Mouse (Mus musculus): ENCODE data around the gene Ccdc124. TPM values are rescaled to one million over a fixed set of nuclear protein-coding genes. Genes with fewer than 3 reads are reported as not detected.

Ccdc124 gene
- polyA plus RNA-seq, 1 experiment from 2014 or later = 97.3 TPM

DNA sequence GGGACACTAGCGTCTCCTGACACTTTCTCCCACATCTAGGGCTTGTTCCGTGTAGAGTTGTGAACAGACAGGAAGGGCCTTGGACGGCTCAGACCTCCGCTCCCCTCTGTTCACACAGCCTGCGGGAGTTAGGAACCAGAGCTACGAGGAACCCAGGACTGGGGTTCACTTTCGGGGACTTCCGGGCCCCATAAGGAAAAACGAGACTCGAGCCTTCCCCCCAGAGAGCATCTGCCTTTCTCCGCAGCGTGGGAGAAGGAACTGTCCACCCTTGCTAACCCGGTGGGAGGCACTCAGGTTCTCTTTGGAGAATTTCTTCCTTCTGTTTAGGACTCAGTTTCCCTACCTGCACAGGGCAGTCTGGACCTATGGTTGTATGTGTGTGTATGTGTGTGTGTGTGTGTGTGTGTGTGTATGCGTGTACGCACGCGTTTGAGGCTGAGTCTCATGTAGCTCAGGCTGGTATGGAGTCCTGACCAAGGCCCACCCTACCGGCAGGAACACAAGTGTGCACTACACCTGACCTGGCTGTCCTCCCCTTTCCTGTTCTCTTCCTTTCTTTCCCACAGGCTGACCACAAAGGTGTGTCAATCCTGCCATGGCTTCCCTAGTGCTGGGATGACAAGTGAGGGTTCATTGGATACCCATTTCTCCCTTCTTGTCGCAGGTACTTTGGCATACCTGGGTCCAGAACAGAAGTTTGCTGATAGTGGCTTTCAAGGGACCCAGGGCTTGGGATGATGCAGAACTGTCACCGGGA, 19.3 kb upstream of the Ccdc124 start:
- H3K4me1 ChIP-seq (replicated peaks; ENCODE audit: control insufficient read depth, insufficient read depth, low read length) = no peaks in the 10 kb centered on the region
- WGBS = 27% methylated on average over 20 of the region's 20 CpGs
- H3K27ac ChIP-seq (ENCODE audit: low read depth) = no peak overlapping the region
- DNase-seq (ENCODE audit: low spot score) (no peak), ATAC-seq (replicated peaks; ENCODE audit: low FRiP score, low TSS enrichment, low read depth) (no peak)
- no peak overlapping the region for H3K9ac ChIP-seq (ENCODE audit: low read length)
- H3K4me3 ChIP-seq (ENCODE audit: low read depth, low read length) = peak overlapping the region; percentile 13
- H3K27me3 ChIP-seq (replicated peaks; ENCODE audit: control insufficient read depth, insufficient read depth, low read length) = peaks cover 37% of the 10 kb centered on the region
- peaks cover 29% of the 10 kb centered on the region for H3K36me3 ChIP-seq (ENCODE audit: control insufficient read depth, insufficient read depth, low read length)
- peak overlapping the region; percentile 40 for H3K4me2 ChIP-seq (ENCODE audit: low read length)
- H3K9me3 ChIP-seq (ENCODE audit: control insufficient read depth, low read length) = no peaks in the 10 kb centered on the region

DNA sequence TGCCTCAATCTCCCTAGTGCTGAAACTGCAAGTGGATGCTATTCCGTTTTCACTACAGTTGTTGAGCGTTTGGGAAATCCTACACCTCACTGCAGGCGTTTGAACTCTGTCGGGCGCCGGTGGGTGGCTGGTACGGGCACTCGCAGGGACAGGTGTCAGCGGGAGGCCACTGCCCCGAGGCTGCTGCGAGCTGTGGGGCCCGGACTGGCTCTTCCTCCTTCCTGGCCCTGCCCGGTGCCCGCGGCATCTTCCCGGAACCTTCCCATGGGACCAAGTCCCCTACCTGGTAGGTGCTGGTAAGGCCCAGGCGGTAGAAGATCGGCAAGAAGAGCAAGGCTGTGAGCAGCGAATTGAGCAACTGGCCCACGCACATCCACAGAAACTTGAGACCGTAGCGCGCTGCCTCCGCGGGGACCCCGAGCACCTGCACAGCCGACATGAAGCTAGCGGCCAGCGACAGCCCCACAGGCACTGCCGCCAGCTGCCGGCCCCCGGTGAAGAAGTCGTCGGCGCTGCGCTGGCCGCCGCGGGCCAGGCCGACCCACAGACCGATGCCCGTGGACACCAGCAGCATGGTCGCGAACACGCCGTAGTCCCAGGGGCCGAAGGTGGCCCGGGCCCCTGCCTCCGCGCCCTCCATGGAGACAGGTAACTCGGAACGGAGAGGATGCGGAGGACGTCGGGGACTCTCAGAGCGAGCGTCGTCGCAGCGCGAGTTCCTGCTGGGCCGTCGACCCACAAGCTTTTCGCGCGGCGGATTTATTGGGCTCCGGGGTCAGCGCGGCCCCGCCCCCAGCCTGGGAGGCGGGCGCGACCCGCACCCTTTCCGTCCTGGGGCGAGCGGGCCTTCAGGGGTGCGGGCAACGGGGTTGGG, 18.5 kb upstream of the Ccdc124 start, which contains the start of gene Slc5a5:
Slc5a5 (minus strand) TSS at position 736 of the 874 bp plus-strand sequence.
- no peak within 1 kb of the TSS for H3K27ac ChIP-seq (ENCODE audit: low read depth)
- H3K4me2 ChIP-seq (ENCODE audit: low read length) = peak within 1 kb of the TSS; percentile 40
- peak within 1 kb of the TSS; percentile 13 for H3K4me3 ChIP-seq (ENCODE audit: low read depth, low read length)
- WGBS = 4% methylated on average over 80 of the region's 80 CpGs
- H3K27me3 ChIP-seq (replicated peaks; ENCODE audit: control insufficient read depth, insufficient read depth, low read length) = peaks cover 37% of the 10 kb centered on the region
- no peaks in the 10 kb centered on the region for H3K9me3 ChIP-seq (ENCODE audit: control insufficient read depth, low read length)
- H3K9ac ChIP-seq (ENCODE audit: low read length) = no peak within 1 kb of the TSS
- ATAC-seq (replicated peaks; ENCODE audit: low FRiP score, low TSS enrichment, low read depth) = no peak
- H3K36me3 ChIP-seq (ENCODE audit: control insufficient read depth, insufficient read depth, low read length) = peaks cover 29% of the 10 kb centered on the region
- peak; percentile 72 for DNase-seq (ENCODE audit: low spot score)
- H3K4me1 ChIP-seq (replicated peaks; ENCODE audit: control insufficient read depth, insufficient read depth, low read length) = no peaks in the 10 kb centered on the region

DNA sequence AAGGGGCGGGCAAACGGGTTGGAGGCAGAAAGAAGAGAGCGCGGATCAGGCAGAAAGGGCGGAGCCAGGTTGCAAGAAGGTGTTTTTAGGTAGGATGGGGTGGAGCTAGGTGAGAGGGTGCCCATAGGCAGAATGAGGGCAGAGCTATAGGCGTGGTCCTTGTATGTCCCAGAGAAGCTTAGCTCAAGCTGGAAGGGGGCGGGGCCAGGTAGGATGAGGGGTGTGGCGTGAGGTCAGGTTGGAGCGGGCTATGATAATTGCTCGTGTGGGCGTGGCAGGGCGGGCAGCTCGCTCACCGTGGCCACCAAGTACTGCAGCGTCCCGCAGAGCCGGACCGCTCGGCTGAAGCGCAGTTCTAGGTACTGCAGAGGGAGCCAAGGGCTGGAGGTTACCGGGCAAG, 17.6 kb upstream of the Ccdc124 start:
- no peaks in the 10 kb centered on the region for H3K4me1 ChIP-seq (replicated peaks; ENCODE audit: control insufficient read depth, insufficient read depth, low read length)
- H3K36me3 ChIP-seq (ENCODE audit: control insufficient read depth, insufficient read depth, low read length) = peaks cover 29% of the 10 kb centered on the region
- H3K4me2 ChIP-seq (ENCODE audit: low read length) = peak overlapping the region; percentile 18; the same call in 1 of the 2 replicates
- no peak overlapping the region for H3K9ac ChIP-seq (ENCODE audit: low read length)
- no peaks in the 10 kb centered on the region for H3K9me3 ChIP-seq (ENCODE audit: control insufficient read depth, low read length)
- H3K27me3 ChIP-seq (replicated peaks; ENCODE audit: control insufficient read depth, insufficient read depth, low read length) = peaks cover 37% of the 10 kb centered on the region
- peak; percentile 82 for DNase-seq (ENCODE audit: low spot score)
- H3K27ac ChIP-seq (ENCODE audit: low read depth) = no peak overlapping the region
- 4% methylated on average over 21 of the region's 21 CpGs for WGBS
- ATAC-seq (replicated peaks; ENCODE audit: low FRiP score, low TSS enrichment, low read depth) = peak; percentile 43; the same call in 1 of the 2 replicates
- no peak overlapping the region for H3K4me3 ChIP-seq (ENCODE audit: low read depth, low read length)

DNA sequence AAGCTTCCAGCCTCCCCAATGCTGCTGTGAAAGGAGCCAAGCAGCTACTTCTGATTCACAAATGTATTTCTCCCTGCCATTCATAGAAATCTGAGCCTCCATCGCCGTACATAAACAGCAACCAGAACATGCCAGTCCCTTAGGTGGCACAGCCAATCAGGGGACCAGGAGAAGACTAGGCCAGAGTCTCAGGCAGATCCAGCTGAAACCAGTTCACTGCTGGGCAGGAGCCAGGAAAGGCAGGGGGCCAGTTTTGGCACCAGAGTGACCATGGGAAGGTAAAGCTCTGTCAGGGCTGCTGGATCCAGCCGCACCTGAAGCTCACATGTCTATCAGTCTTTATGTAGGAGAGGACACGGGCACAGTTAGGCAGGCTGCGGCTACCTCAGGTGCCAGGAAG, 16.9 kb upstream of the Ccdc124 start:
- Histone ChIP-seq H3K4me1 (replicated peaks; ENCODE audit: control insufficient read depth, insufficient read depth, low read length) (no peaks in the 10 kb centered on the region), H3K9ac (ENCODE audit: low read length) (no peak overlapping the region), H3K9me3 (ENCODE audit: control insufficient read depth, low read length) (no peaks in the 10 kb centered on the region), H3K27me3 (replicated peaks; ENCODE audit: control insufficient read depth, insufficient read depth, low read length) (peaks cover 37% of the 10 kb centered on the region), H3K36me3 (ENCODE audit: control insufficient read depth, insufficient read depth, low read length) (peaks cover 27% of the 10 kb centered on the region), H3K4me2 (ENCODE audit: low read length) (no peak overlapping the region), H3K4me3 (ENCODE audit: low read depth, low read length) (no peak overlapping the region), H3K27ac (ENCODE audit: low read depth) (no peak overlapping the region)
- DNase-seq (ENCODE audit: low spot score) (no peak), ATAC-seq (replicated peaks; ENCODE audit: low FRiP score, low TSS enrichment, low read depth) (no peak)
- WGBS = 87% methylated on average over 5 of the region's 5 CpGs

DNA sequence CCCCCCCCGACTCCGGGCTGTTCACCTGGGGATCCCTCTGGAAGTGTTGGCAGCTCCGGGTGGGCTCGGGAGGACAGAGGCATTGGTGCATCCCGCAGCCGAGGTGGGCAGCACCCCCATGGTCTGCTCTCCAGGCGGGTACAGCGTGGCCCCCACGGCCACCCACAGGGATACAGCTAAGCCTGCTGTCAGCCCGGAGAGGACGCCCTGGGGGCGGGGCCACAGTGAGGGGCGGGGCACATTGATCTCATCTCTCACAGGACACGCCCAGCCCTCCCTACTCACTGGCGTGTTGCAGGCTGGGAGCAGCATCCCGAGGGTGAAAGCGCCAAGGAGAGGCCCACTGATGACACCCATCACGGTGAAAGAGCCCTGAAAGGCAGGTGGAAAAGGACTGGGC, 13.9 kb upstream of the Ccdc124 start:
- H3K27me3 ChIP-seq (replicated peaks; ENCODE audit: control insufficient read depth, insufficient read depth, low read length) = peaks cover 22% of the 10 kb centered on the region
- H3K4me1 ChIP-seq (replicated peaks; ENCODE audit: control insufficient read depth, insufficient read depth, low read length) = no peaks in the 10 kb centered on the region
- no peak overlapping the region for H3K4me2 ChIP-seq (ENCODE audit: low read length)
- ATAC-seq (replicated peaks; ENCODE audit: low FRiP score, low TSS enrichment, low read depth) (no peak), DNase-seq (ENCODE audit: low spot score) (no peak)
- WGBS = 4% methylated on average over 18 of the region's 18 CpGs
- H3K27ac ChIP-seq (ENCODE audit: low read depth) = no peak overlapping the region
- H3K9ac ChIP-seq (ENCODE audit: low read length) = no peak overlapping the region
- H3K9me3 ChIP-seq (ENCODE audit: control insufficient read depth, low read length) = no peaks in the 10 kb centered on the region
- no peak overlapping the region for H3K4me3 ChIP-seq (ENCODE audit: low read depth, low read length)
- no peaks in the 10 kb centered on the region for H3K36me3 ChIP-seq (ENCODE audit: control insufficient read depth, insufficient read depth, low read length)

DNA sequence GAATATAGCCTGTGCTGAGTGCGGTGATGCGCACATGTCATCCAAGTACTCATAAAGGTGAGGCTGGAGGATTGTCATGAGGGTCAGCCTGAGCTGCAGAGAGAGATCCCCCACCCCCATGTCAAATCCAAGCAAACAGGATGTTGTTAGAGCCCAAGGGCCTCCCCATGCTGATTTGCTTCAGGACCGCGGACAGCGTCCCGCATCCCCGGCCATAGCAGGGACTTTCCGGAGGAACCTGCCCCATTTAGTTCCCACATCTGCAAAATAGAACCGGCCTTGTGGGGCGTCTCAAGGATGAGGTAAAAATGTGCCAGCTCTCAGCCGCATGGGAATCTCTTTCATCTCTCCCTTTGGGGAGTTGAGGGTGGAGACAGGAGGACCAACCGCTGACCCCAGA, 11.9 kb upstream of the Ccdc124 start:
- no peak overlapping the region for H3K4me3 ChIP-seq (ENCODE audit: low read depth, low read length)
- 15% methylated on average over 12 of the region's 12 CpGs for WGBS
- H3K9me3 ChIP-seq (ENCODE audit: control insufficient read depth, low read length) = no peaks in the 10 kb centered on the region
- no peaks in the 10 kb centered on the region for H3K4me1 ChIP-seq (replicated peaks; ENCODE audit: control insufficient read depth, insufficient read depth, low read length)
- ATAC-seq (replicated peaks; ENCODE audit: low FRiP score, low TSS enrichment, low read depth) (no peak), DNase-seq (ENCODE audit: low spot score) (peak; percentile 83)
- H3K27ac ChIP-seq (ENCODE audit: low read depth) = no peak overlapping the region
- H3K9ac ChIP-seq (ENCODE audit: low read length) = no peak overlapping the region
- no peak overlapping the region for H3K4me2 ChIP-seq (ENCODE audit: low read length)
- H3K36me3 ChIP-seq (ENCODE audit: control insufficient read depth, insufficient read depth, low read length) = no peaks in the 10 kb centered on the region
- H3K27me3 ChIP-seq (replicated peaks; ENCODE audit: control insufficient read depth, insufficient read depth, low read length) = peaks cover 2% of the 10 kb centered on the region

DNA sequence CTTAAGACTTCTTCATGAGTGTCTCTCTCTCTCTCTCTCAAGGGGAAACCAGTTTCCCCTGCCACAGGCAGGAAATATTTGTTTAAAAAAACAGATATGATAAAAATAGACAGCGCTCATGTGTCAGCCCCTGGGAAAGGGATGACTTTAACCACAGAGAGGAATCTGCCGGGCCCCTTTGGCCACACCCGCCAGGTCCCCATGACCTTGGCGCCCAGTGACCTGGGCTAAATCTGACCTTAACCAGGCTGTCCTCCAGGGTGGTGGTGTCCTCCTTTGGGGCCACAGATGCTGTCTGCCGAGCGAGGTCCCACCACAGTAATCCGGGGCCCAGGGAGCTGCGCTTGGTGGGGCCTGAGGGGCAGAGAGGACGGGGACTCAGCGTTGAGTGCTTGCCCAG, 10.9 kb upstream of the Ccdc124 start:
- Histone ChIP-seq H3K4me2 (ENCODE audit: low read length) (no peak overlapping the region), H3K4me1 (replicated peaks; ENCODE audit: control insufficient read depth, insufficient read depth, low read length) (no peaks in the 10 kb centered on the region), H3K36me3 (ENCODE audit: control insufficient read depth, insufficient read depth, low read length) (no peaks in the 10 kb centered on the region), H3K9me3 (ENCODE audit: control insufficient read depth, low read length) (no peaks in the 10 kb centered on the region), H3K4me3 (ENCODE audit: low read depth, low read length) (no peak overlapping the region), H3K27me3 (replicated peaks; ENCODE audit: control insufficient read depth, insufficient read depth, low read length) (no peaks in the 10 kb centered on the region), H3K9ac (ENCODE audit: low read length) (no peak overlapping the region), H3K27ac (ENCODE audit: low read depth) (no peak overlapping the region)
- 78% methylated on average over 10 of the region's 10 CpGs for WGBS
- DNase-seq (ENCODE audit: low spot score) = no peak
- ATAC-seq (replicated peaks; ENCODE audit: low FRiP score, low TSS enrichment, low read depth) = no peak

DNA sequence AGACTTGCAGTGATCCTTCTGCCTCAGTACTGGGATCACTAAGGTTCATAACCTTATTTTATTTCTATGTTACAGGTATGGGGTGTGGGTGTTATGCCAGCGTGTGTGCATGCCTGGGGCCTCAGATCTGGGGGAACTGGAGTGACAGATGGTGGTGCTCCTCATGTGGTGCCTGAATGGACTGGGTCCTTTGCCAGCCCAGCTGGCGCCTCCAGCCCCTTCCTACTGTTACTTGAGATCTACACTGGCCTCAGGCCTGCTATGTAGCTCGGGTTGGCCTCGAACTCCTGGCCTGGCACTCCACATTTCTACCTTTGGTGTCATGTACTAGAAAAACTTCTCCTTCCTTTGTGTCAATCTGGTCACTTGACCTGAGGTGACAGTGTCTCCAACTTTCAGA, 10.5 kb upstream of the Ccdc124 start:
- Histone ChIP-seq H3K27ac (ENCODE audit: low read depth) (no peak overlapping the region), H3K9ac (ENCODE audit: low read length) (no peak overlapping the region), H3K36me3 (ENCODE audit: control insufficient read depth, insufficient read depth, low read length) (no peaks in the 10 kb centered on the region), H3K4me2 (ENCODE audit: low read length) (no peak overlapping the region), H3K4me3 (ENCODE audit: low read depth, low read length) (no peak overlapping the region), H3K27me3 (replicated peaks; ENCODE audit: control insufficient read depth, insufficient read depth, low read length) (no peaks in the 10 kb centered on the region), H3K9me3 (ENCODE audit: control insufficient read depth, low read length) (no peaks in the 10 kb centered on the region), H3K4me1 (replicated peaks; ENCODE audit: control insufficient read depth, insufficient read depth, low read length) (no peaks in the 10 kb centered on the region)
- 79% methylated on average over 4 of the region's 4 CpGs for WGBS
- DNase-seq (ENCODE audit: low spot score) = no peak
- ATAC-seq (replicated peaks; ENCODE audit: low FRiP score, low TSS enrichment, low read depth) = no peak
